10 mouse cellular contexts compared by ENCODE assay signal in the genomic region with DNA sequence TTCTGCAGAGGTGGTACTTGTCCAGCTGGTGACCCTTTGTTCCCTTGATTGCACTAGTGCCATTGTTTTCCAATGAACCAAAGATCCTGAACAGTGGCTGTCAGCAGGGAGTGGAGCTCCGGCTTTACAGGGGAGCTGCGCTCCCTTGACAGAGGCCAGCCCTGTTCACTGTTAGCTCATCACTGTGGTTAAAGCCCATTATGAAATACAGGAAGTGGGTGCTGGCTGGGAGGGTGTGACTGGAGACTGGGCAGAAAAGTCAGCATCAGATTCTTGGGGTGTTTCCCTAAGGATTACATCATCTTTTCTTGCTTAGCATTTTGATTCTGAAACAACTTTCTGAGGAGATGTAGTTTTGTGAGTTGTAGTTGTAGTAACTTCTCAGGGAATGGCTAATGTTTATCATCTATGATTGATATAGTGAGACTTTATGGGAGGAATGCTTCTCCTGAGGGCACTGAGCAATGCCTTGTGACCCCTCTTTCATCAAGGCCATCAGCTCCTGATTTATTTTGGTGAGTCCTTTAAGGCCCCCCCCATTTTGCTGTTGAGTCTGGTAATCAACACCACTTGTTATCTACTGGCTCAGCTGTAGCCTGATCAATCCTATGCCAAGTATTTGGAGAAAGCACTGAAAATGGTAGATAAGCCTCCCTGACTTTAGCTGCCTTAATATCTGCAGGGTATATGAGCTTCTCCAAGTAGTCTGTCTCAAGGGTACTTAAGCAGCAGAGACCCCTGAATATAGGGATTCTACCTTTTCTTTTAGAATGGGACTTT. TPM values are rescaled to one million over a fixed set of nuclear protein-coding genes. Genes with fewer than 3 reads are reported as not detected.
DNase-seq lines count a peak whose midpoint lies in the region; ATAC-seq and TF ChIP-seq lines count a peak whose summit lies in the region.
"Had no signal": no experiment of that assay in that cellular context is flagged by ENCODE, and none has a peak within 500 bp of the region (broad histone marks: within the 10 kb centered on the region; RNA-seq: fewer than 3 reads in every experiment).

No protein-coding gene starts in this region.

- peak; percentile 50 for DNase-seq in embryonic facial prominence, embryonic 14.5 days (ENCODE audit: low spot score)
- no peak for DNase-seq in embryonic facial prominence, embryonic 10.5 days (ENCODE audit: low spot score)
- DNase-seq in cerebellum, postnatal 25 days, result no peak
- DNase-seq in cerebellum, adult 2 months, result no peak

- no peak overlapping the region for H3K4me3 ChIP-seq in embryonic facial prominence, embryonic 14.5 days (ENCODE audit: low read depth, low read length)
- H3K4me3 ChIP-seq in embryonic facial prominence, embryonic 10.5 days, result no peak overlapping the region
- H3K4me3 ChIP-seq in brown adipose tissue, adult 24 weeks (ENCODE audit: insufficient read depth, low read depth, low read length), result no peak overlapping the region
- no peak overlapping the region for H3K4me3 ChIP-seq in intestine, embryonic 16.5 days (ENCODE audit: low read length)
- H3K4me3 ChIP-seq in cerebellum, adult 2 months (replicated peaks; ENCODE audit: insufficient read depth, low read depth, low read length), result no peak overlapping the region
- H3K4me3 ChIP-seq: embryonic facial prominence, embryonic 12.5 days; left cerebral cortex, adult 2 months had no signal

- H3K27ac ChIP-seq in embryonic facial prominence, embryonic 14.5 days (replicated peaks; ENCODE audit: low read depth, low read length), result no peak overlapping the region
- H3K27ac ChIP-seq in embryonic facial prominence, embryonic 10.5 days (replicated peaks), result no peak overlapping the region
- peak overlapping the region; percentile 59 for H3K27ac ChIP-seq in brown adipose tissue, adult 24 weeks (replicated peaks; ENCODE audit: low read depth, low read length)
- H3K27ac ChIP-seq in intestine, embryonic 16.5 days (ENCODE audit: low read length), result no peak overlapping the region
- no peak overlapping the region for H3K27ac ChIP-seq in cerebellum, adult 2 months (ENCODE audit: insufficient read depth, low read length)
- H3K27ac ChIP-seq: embryonic facial prominence, embryonic 12.5 days; left cerebral cortex, adult 2 months had no signal

- WGBS in embryonic facial prominence, embryonic 14.5 days, result 47% methylated on average over 2 of the region's 2 CpGs
- 41% methylated on average over 2 of the region's 2 CpGs for WGBS in embryonic facial prominence, embryonic 10.5 days
- WGBS in intestine, embryonic 16.5 days, result 42% methylated on average over 2 of the region's 2 CpGs
- WGBS in cerebellum, adult 2 months, result 24% methylated on average over 2 of the region's 2 CpGs

- H3K4me1 ChIP-seq in embryonic facial prominence, embryonic 14.5 days (ENCODE audit: control insufficient read depth, insufficient read depth, low read length), result no peaks in the 10 kb centered on the region
- H3K4me1 ChIP-seq in embryonic facial prominence, embryonic 10.5 days, result no peaks in the 10 kb centered on the region
- H3K4me1 ChIP-seq in brown adipose tissue, adult 24 weeks (ENCODE audit: control insufficient read depth, insufficient read depth, insufficient read length, low read length), result peaks cover 4% of the 10 kb centered on the region; the same call in 1 of the 2 replicates
- no peaks in the 10 kb centered on the region for H3K4me1 ChIP-seq in intestine, embryonic 16.5 days (ENCODE audit: control insufficient read depth, insufficient read depth, low read length)
- no peaks in the 10 kb centered on the region for H3K4me1 ChIP-seq in cerebellum, adult 2 months (ENCODE audit: control insufficient read depth, insufficient read depth, low read length)
- H3K4me1 ChIP-seq: embryonic facial prominence, embryonic 12.5 days had no signal

- H3K4me2 ChIP-seq in embryonic facial prominence, embryonic 14.5 days (ENCODE audit: low read depth, low read length), result no peak overlapping the region
- no peak overlapping the region for H3K4me2 ChIP-seq in intestine, embryonic 16.5 days (ENCODE audit: low read depth, low read length)
- H3K4me2 ChIP-seq: embryonic facial prominence, embryonic 12.5 days had no signal

- peaks cover 37% of the 10 kb centered on the region; the same call in 1 of the 2 replicates for H3K36me3 ChIP-seq in embryonic facial prominence, embryonic 14.5 days (ENCODE audit: control insufficient read depth, insufficient read depth, low read length)
- H3K36me3 ChIP-seq in embryonic facial prominence, embryonic 10.5 days (replicated peaks), result peaks cover 35% of the 10 kb centered on the region
- H3K36me3 ChIP-seq in intestine, embryonic 16.5 days (ENCODE audit: control insufficient read depth, insufficient read depth, low read length), result 0 out of 2 replicates have a peak, but pooled peaks cover 4% of the 10 kb centered on the region

- no peak for TF ChIP-seq CTCF in cerebellum, adult 2 months (IDR thresholded peaks at IDR 0.05; ENCODE audit: borderline replicate concordance, insufficient read depth, low read depth, low read length)

- H3K9me3 ChIP-seq in embryonic facial prominence, embryonic 14.5 days (ENCODE audit: control insufficient read depth, low read length), result no peaks in the 10 kb centered on the region
- no peaks in the 10 kb centered on the region for H3K9me3 ChIP-seq in embryonic facial prominence, embryonic 10.5 days
- H3K9me3 ChIP-seq in intestine, embryonic 16.5 days (ENCODE audit: control insufficient read depth, low read length), result no peaks in the 10 kb centered on the region
- H3K9me3 ChIP-seq: embryonic facial prominence, embryonic 12.5 days had no signal

- H3K9ac ChIP-seq in embryonic facial prominence, embryonic 14.5 days (ENCODE audit: low read depth, low read length), result no peak overlapping the region
- no peak overlapping the region for H3K9ac ChIP-seq in intestine, embryonic 16.5 days (ENCODE audit: low read depth, low read length)
- H3K9ac ChIP-seq: embryonic facial prominence, embryonic 12.5 days had no signal

- no peak for TF ChIP-seq POLR2A in cerebellum, adult 2 months (IDR thresholded peaks at IDR 0.05; ENCODE audit: borderline replicate concordance, insufficient read depth, low read length)

- no peak for ATAC-seq in embryonic facial prominence, embryonic 14.5 days (ENCODE audit: low read depth)
- ATAC-seq in intestine, embryonic 16.5 days, result peak; percentile 74
- peak; percentile 86 for ATAC-seq in megakaryocyte-erythroid progenitor cell, adult 5-6 weeks (replicated peaks; ENCODE audit: low FRiP score, low TSS enrichment, poor library complexity, severe bottlenecking)
- ATAC-seq in cerebellum, adult (ENCODE audit: insufficient number of reproducible peaks, low FRiP score, low TSS enrichment), result no peak

- H3K27me3 ChIP-seq in embryonic facial prominence, embryonic 14.5 days (replicated peaks; ENCODE audit: control insufficient read depth, insufficient read depth, low read length), result no peaks in the 10 kb centered on the region
- H3K27me3 ChIP-seq in embryonic facial prominence, embryonic 10.5 days (replicated peaks; ENCODE audit: low read depth, poor library complexity, severe bottlenecking), result no peaks in the 10 kb centered on the region
- no peaks in the 10 kb centered on the region for H3K27me3 ChIP-seq in intestine, embryonic 16.5 days (replicated peaks; ENCODE audit: control insufficient read depth, insufficient read depth, low read length)
- H3K27me3 ChIP-seq in cerebellum, adult 2 months (ENCODE audit: control insufficient read depth, insufficient read depth, low read length), result no peaks in the 10 kb centered on the region
- H3K27me3 ChIP-seq: embryonic facial prominence, embryonic 12.5 days had no signal

RNA-seq across cellular contexts. Expression of a gene that starts 19.1 kb away (rescaled TPM):
- 2.6 and 4.1 TPM in 2 replicates for polyA plus RNA-seq in embryonic facial prominence, embryonic 14.5 days (2014; fragmentation: Nextera tagmentation; extraction: Ambion mirVana)
- polyA plus RNA-seq in embryonic facial prominence, embryonic 10.5 days (2016; fragmentation: Nextera tagmentation; extraction: Ambion mirVana), result 2.8 and 3.8 TPM in 2 replicates
- 2.3 and 3.5 TPM in 2 replicates for polyA plus RNA-seq in brown adipose tissue, adult 24 weeks (2012; ENCODE audit: insufficient read depth, insufficient read length, missing spikeins)
- polyA plus RNA-seq in intestine, embryonic 16.5 days (2015; fragmentation: Nextera tagmentation; extraction: Ambion mirVana), result 2.3 and 2.6 TPM in 2 replicates
- not detected in 2 replicates for total RNA-seq in megakaryocyte-erythroid progenitor cell, adult 5-6 weeks (2014; fragmentation: Nextera tagmentation)
- not detected in 2 replicates for total RNA-seq in megakaryocyte-erythroid progenitor cell, adult 5-6 weeks (2017)
- polyA plus RNA-seq in cerebellum, adult 2 months (2012; rRNA removed), result 12.2 and 15.0 TPM in 2 replicates

RNA-seq across cellular contexts. Expression of a gene that starts 52.0 kb away (rescaled TPM):
- 18.4 and 18.5 TPM in 2 replicates for polyA plus RNA-seq in embryonic facial prominence, embryonic 14.5 days (2014; fragmentation: Nextera tagmentation; extraction: Ambion mirVana)
- 21.1 and 22.2 TPM in 2 replicates for polyA plus RNA-seq in embryonic facial prominence, embryonic 10.5 days (2016; fragmentation: Nextera tagmentation; extraction: Ambion mirVana)
- polyA plus RNA-seq in brown adipose tissue, adult 24 weeks (2012; ENCODE audit: insufficient read depth, insufficient read length, missing spikeins), result 13.7 and 28.0 TPM in 2 replicates
- 17.1 and 17.9 TPM in 2 replicates for polyA plus RNA-seq in intestine, embryonic 16.5 days (2015; fragmentation: Nextera tagmentation; extraction: Ambion mirVana)
- 2.7 and 4.5 TPM in 2 replicates for total RNA-seq in megakaryocyte-erythroid progenitor cell, adult 5-6 weeks (2014; fragmentation: Nextera tagmentation)
- total RNA-seq in megakaryocyte-erythroid progenitor cell, adult 5-6 weeks (2017), result 3.4 and 6.6 TPM in 2 replicates
- polyA plus RNA-seq in cerebellum, adult 2 months (2012; rRNA removed), result 14.4 and 16.4 TPM in 2 replicates

Comparison
In these comparisons a context has a peak if more than half of its experiments do, and no peak if none do; other contexts are left out.
1. ATAC-seq: peak in intestine, embryonic 16.5 days (single experiment) and megakaryocyte-erythroid progenitor cell, adult 5-6 weeks (single experiment); none in embryonic facial prominence, embryonic 14.5 days (single experiment) and cerebellum, adult (single experiment).